Mouse (Mus musculus) thymus, postnatal 36 days (tissue): Measurements from ENCODE around the gene Samsn1.
A peak's percentile ranks its signal among the peaks of the same experiment; 100 is the strongest.

Experiments
- DNase-seq, 2 experiments: peaks; one replicate each; pipeline ENCODE4 v3.0.0; 2022; ENCODE audit warnings: mixed read lengths in 2 of 2

The Samsn1 gene

GRCm38 (mm10) chr16:76022181-76022580 is at the start of gene Samsn1:
TSS of gene Samsn1 (minus strand) at chr16:76022281.
- DNase-seq, result no peak

- DNase-seq, result no peak
Observed at GRCm38 (mm10) chr16:76066082-76066635, 44.1 kb upstream of the Samsn1 start.

- no peak for DNase-seq
Observed at GRCm38 (mm10) chr16:76054976-76055375, 32.9 kb upstream of the Samsn1 start.

- DNase-seq, result no peak
Observed at GRCm38 (mm10) chr16:76054079-76054478, 32.0 kb upstream of the Samsn1 start.

- DNase-seq, result no peak
Observed at GRCm38 (mm10) chr16:76053537-76053936, 31.5 kb upstream of the Samsn1 start.

- DNase-seq, result no peak
Observed at GRCm38 (mm10) chr16:76047066-76047465, 25.0 kb upstream of the Samsn1 start.

GRCm38 (mm10) chr16:76040319-76040945 is 18.4 kb upstream of the Samsn1 start:
- DNase-seq, result no peak

- DNase-seq, result no peak
Observed at GRCm38 (mm10) chr16:76019164-76019563, 2.9 kb downstream of the Samsn1 start.

GRCm38 (mm10) chr16:76003812-76004389 is 18.2 kb downstream of the Samsn1 start:
- no peak for DNase-seq

GRCm38 (mm10) chr16:76002870-76003572 is 19.1 kb downstream of the Samsn1 start:
- DNase-seq, result no peak

GRCm38 (mm10) chr16:76002287-76002686 is 19.8 kb downstream of the Samsn1 start:
- DNase-seq, result peak in 1 of 2 experiments; percentile 9

GRCm38 (mm10) chr16:76001788-76002187 is 20.3 kb downstream of the Samsn1 start:
- DNase-seq, result no peak

- DNase-seq, result no peak
Observed at GRCm38 (mm10) chr16:76000127-76000526, 22.0 kb downstream of the Samsn1 start.

GRCm38 (mm10) chr16:75990173-75990572 is 31.9 kb downstream of the Samsn1 start:
- no peak for DNase-seq

GRCm38 (mm10) chr16:75983831-75984230 is 38.2 kb downstream of the Samsn1 start:
- no peak for DNase-seq

GRCm38 (mm10) chr16:75979381-75979780 is 42.7 kb downstream of the Samsn1 start:
- no peak for DNase-seq

- no peak for DNase-seq
Observed at GRCm38 (mm10) chr16:75977798-75978197, 44.3 kb downstream of the Samsn1 start.

- no peak for DNase-seq
Observed at GRCm38 (mm10) chr16:75975682-75976332, 46.3 kb downstream of the Samsn1 start.

GRCm38 (mm10) chr16:75970266-75970998 is 51.6 kb downstream of the Samsn1 start:
- DNase-seq, result no peak

GRCm38 (mm10) chr16:75962021-75962420 is 60.1 kb downstream of the Samsn1 start:
- no peak for DNase-seq

GRCm38 (mm10) chr16:75961487-75961886 is 60.6 kb downstream of the Samsn1 start:
- no peak for DNase-seq

- DNase-seq, result no peak
Observed at GRCm38 (mm10) chr16:75961036-75961435, 61.0 kb downstream of the Samsn1 start.

GRCm38 (mm10) chr16:75933357-75933756 is 88.7 kb downstream of the Samsn1 start:
- no peak for DNase-seq
